Mouse (Mus musculus): ENCODE data around the gene 1700042G07Rik. TPM values are rescaled to one million over a fixed set of nuclear protein-coding genes. Genes with fewer than 3 reads are reported as not detected.

Gene 1700042G07Rik
- polyA plus RNA-seq, 1 experiment from 2014 or later: not detected

DNA sequence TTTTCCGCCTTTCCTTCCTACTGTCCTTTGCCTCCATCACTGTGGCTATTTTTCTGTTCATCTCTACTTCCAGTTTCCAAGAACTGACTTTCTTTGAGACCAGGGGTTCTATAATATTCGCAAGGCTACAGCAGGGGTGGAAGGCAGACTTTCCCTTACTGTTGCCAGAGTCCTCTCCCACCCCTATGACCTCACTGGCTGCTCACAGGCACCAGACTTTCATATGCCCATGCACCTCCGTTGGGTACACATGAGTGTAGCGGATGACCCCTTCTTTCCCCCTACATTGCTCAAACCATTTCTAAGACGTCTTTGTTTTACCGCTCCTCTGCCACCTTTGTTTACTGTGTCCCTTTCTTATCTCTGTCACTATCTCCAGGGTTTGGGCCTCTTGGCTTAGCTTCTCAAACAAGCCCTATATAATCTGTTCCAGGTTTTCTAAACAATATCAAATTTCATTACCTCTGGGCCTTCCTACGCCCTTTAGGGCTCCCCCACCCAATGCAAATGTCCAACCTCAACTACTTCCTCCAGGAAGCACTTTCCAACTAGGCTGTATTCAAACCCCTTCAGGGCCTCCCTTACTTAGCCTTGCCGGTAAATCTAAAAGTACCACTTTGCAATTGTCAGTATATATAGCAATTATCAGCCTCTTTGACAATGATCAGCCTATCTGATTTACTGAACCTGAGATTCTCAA lies 7.3 kb upstream of the 1700042G07Rik start:
- no peak overlapping the region for H3K4me2 ChIP-seq
- H3K36me3 ChIP-seq: 0 out of 2 replicates have a peak, but pooled peaks cover 3% of the 10 kb centered on the region
- no peak for ATAC-seq (ENCODE audit: low FRiP score)
- H3K27ac ChIP-seq (replicated peaks): no peak overlapping the region
- no peaks in the 10 kb centered on the region for H3K4me1 ChIP-seq
- H3K4me3 ChIP-seq (replicated peaks): no peak overlapping the region
- no peaks in the 10 kb centered on the region for H3K9me3 ChIP-seq (replicated peaks)
- H3K27me3 ChIP-seq (replicated peaks): no peaks in the 10 kb centered on the region
- 75% methylated on average over 8 of the region's 8 CpGs for whole genome bisulfite sequencing
- H3K9ac ChIP-seq (replicated peaks): no peak overlapping the region

DNA sequence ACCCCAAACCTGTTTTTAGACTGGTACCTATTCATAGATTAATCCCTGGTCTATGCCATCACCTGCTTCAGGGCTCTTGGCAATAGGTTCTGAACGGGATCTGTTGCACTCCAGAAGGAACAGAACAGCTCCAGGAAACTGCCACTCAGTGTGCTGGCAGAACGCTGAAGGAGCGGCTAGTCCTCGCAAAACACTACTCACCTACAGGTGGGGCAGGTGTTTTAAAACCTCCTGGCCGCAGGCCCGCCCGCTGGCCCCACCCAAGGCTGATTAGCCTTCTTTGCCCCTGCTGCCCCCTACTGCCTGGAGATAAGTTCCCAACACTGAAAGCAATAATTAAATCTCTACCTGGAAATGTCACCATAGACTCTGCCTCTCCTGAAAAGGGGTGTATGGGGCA lies 5.8 kb upstream of the 1700042G07Rik start, which contains the start of gene Tspan1:
Tspan1 (minus strand) TSS at position 198 of the 400 bp plus-strand sequence.
- Histone ChIP-seq H3K27ac (replicated peaks) (no peak within 1 kb of the TSS), H3K9me3 (replicated peaks) (no peaks in the 10 kb centered on the region), H3K36me3 (no peaks in the 10 kb centered on the region), H3K4me1 (no peaks in the 10 kb centered on the region), H3K27me3 (replicated peaks) (no peaks in the 10 kb centered on the region), H3K9ac (replicated peaks) (no peak within 1 kb of the TSS), H3K4me3 (replicated peaks) (no peak within 1 kb of the TSS), H3K4me2 (no peak within 1 kb of the TSS)
- 40% methylated on average over 7 of the region's 7 CpGs for WGBS
- no peak for ATAC-seq (ENCODE audit: low FRiP score)

GRCm38 (mm10) chr4:116168617-116169352 lies 4.4 kb upstream of the 1700042G07Rik start:
- Histone ChIP-seq H3K4me3 (replicated peaks) (no peak overlapping the region), H3K9ac (replicated peaks) (no peak overlapping the region), H3K4me2 (no peak overlapping the region), H3K27ac (replicated peaks) (no peak overlapping the region), H3K9me3 (replicated peaks) (no peaks in the 10 kb centered on the region), H3K36me3 (no peaks in the 10 kb centered on the region), H3K4me1 (no peaks in the 10 kb centered on the region), H3K27me3 (replicated peaks) (no peaks in the 10 kb centered on the region)
- ATAC-seq (ENCODE audit: low FRiP score): peak; percentile 76; the same call in 1 of the 2 replicates
- 84% methylated on average over 7 of the region's 8 CpGs for WGBS

GRCm38 (mm10) chr4:116169353-116169672 lies 3.9 kb upstream of the 1700042G07Rik start:
- Histone ChIP-seq H3K9ac (replicated peaks) (no peak overlapping the region), H3K4me3 (replicated peaks) (no peak overlapping the region), H3K36me3 (no peaks in the 10 kb centered on the region), H3K27ac (replicated peaks) (no peak overlapping the region), H3K27me3 (replicated peaks) (no peaks in the 10 kb centered on the region), H3K9me3 (replicated peaks) (no peaks in the 10 kb centered on the region), H3K4me2 (no peak overlapping the region), H3K4me1 (peaks cover under 1% of the 10 kb centered on the region; the same call in 1 of the 2 replicates)
- no peak for ATAC-seq (ENCODE audit: low FRiP score)
- 77% methylated on average over 3 of the region's 3 CpGs for WGBS

DNA sequence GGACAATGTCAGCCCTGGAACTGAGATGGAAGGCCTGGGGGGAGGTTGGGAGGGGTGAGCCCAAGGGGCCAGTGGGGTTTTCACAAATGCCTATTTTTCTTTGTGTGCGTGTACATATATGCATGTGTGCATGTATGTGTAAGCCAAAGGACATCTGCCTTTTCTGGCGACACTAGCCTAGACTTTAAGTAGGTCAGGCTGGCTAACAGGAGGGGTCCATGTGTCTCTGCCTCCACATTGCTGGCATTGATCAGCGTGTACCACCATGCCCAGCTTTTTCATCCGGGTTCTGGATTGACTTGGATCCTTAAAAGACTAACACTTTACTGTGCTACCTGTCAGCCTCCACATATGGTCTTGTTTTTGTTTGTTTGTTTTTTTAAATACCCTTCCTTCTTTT lies 580 bp downstream of the 1700042G07Rik start:
- Histone ChIP-seq H3K9ac (replicated peaks) (no peak overlapping the region), H3K27ac (replicated peaks) (no peak overlapping the region), H3K27me3 (replicated peaks) (no peaks in the 10 kb centered on the region), H3K4me2 (no peak overlapping the region), H3K4me3 (replicated peaks) (no peak overlapping the region), H3K9me3 (replicated peaks) (no peaks in the 10 kb centered on the region), H3K4me1 (peaks cover 24% of the 10 kb centered on the region), H3K36me3 (no peaks in the 10 kb centered on the region)
- no peak for ATAC-seq (ENCODE audit: low FRiP score)
- 95% methylated on average over 4 of the region's 4 CpGs for WGBS

GRCm38 (mm10) chr4:116174466-116175116 lies 1.4 kb downstream of the 1700042G07Rik start:
- H3K9me3 ChIP-seq (replicated peaks): no peaks in the 10 kb centered on the region
- no peak overlapping the region for H3K4me2 ChIP-seq
- no peak overlapping the region for H3K27ac ChIP-seq (replicated peaks)
- ATAC-seq (ENCODE audit: low FRiP score): no peak
- no peaks in the 10 kb centered on the region for H3K36me3 ChIP-seq
- 51% methylated on average over 6 of the region's 6 CpGs for WGBS
- no peaks in the 10 kb centered on the region for H3K27me3 ChIP-seq (replicated peaks)
- peaks cover 24% of the 10 kb centered on the region for H3K4me1 ChIP-seq
- no peak overlapping the region for H3K4me3 ChIP-seq (replicated peaks)
- H3K9ac ChIP-seq (replicated peaks): no peak overlapping the region

DNA sequence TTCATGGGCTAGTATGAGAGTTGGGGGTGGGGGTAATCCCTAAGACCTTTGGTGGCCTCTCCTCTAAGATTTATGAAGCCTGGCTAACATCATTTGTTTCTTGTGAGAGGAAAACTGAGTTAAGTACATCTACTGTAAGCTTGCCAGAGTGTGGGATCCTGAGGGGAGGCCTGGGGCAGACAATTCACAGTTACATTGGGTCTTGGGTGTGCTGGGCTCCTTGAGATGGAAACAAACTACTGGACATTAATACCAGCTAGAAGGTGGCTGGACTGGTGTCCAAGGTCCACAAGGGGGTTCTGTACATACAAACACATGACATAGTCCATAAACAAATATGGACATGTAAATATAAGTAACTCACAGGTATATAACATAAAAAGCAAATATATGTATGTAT lies 2.0 kb downstream of the 1700042G07Rik start:
- no peaks in the 10 kb centered on the region for H3K9me3 ChIP-seq (replicated peaks)
- H3K27ac ChIP-seq (replicated peaks): no peak overlapping the region
- H3K4me1 ChIP-seq: peaks cover 24% of the 10 kb centered on the region
- ATAC-seq (ENCODE audit: low FRiP score): no peak
- no peak overlapping the region for H3K4me2 ChIP-seq
- no peak overlapping the region for H3K9ac ChIP-seq (replicated peaks)
- H3K36me3 ChIP-seq: no peaks in the 10 kb centered on the region
- no peak overlapping the region for H3K4me3 ChIP-seq (replicated peaks)
- H3K27me3 ChIP-seq (replicated peaks): no peaks in the 10 kb centered on the region

- Histone ChIP-seq H3K9me3 (replicated peaks) (no peaks in the 10 kb centered on the region), H3K27ac (replicated peaks) (peak overlapping the region; percentile 45; the same call in 1 of the 2 replicates), H3K4me3 (replicated peaks) (no peak overlapping the region), H3K27me3 (replicated peaks) (no peaks in the 10 kb centered on the region), H3K4me2 (no peak overlapping the region), H3K36me3 (no peaks in the 10 kb centered on the region), H3K9ac (replicated peaks) (0 out of 2 replicates have a peak overlapping the region, but pooled peaks have one; percentile 24), H3K4me1 (peaks cover 24% of the 10 kb centered on the region)
- 75% methylated on average over 7 of the region's 7 CpGs for WGBS
- peak; percentile 46; the same call in 1 of the 2 replicates for ATAC-seq (ENCODE audit: low FRiP score)
These were observed 2.8 kb downstream of the 1700042G07Rik start for GRCm38 (mm10) chr4:116175711-116176542.

DNA sequence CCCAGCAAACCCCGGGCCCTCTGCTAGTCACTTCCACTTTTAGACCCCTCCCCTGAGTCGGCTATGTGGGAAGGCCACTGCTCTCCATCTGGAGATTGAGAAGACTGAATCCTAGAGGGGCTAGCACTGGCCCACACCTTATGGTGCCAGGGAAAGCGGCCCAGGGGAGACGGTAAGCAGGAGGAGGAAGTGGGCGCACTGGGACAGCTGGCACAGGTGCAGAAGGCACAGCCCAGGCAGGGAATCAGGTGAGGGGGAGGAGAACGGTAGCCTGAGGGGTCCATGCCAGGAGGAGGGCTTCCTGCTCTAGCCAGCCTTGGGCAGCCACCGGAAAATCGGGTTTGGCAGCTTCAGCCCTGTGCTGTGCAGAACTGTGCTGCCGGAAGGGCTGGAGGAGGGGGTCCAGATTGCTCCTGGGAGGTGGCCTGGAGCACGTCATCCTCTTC lies 3.4 kb downstream of the 1700042G07Rik start:
- Histone ChIP-seq H3K27me3 (replicated peaks) (no peaks in the 10 kb centered on the region), H3K9ac (replicated peaks) (no peak overlapping the region), H3K27ac (replicated peaks) (peak overlapping the region; percentile 45; the same call in 1 of the 2 replicates), H3K4me3 (replicated peaks) (0 out of 2 replicates have a peak overlapping the region, but pooled peaks have one; percentile 3), H3K36me3 (no peaks in the 10 kb centered on the region), H3K9me3 (replicated peaks) (no peaks in the 10 kb centered on the region), H3K4me2 (peak overlapping the region; percentile 45), H3K4me1 (peaks cover 24% of the 10 kb centered on the region)
- WGBS: 24% methylated on average over 10 of the region's 10 CpGs
- peak; percentile 77 for ATAC-seq (ENCODE audit: low FRiP score)

DNA sequence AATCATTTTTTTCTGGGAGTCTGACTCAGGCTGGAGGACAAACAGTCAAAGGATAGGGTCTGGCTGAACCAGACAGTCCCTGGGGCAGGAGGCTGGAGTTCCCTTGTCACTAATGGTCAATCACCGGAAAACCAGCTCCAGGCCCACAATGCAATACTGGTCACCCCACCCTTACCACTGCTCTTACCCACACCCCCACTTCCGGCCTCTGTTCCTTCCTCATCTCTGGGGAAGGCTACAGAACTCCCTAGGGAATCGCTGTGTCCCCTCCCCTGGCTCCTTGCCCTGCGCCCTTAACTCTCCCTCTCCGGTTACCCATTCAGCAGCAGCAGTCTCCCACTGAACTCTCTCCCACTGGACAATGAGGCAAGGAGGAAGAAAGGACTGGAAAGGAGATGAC lies 4.0 kb downstream of the 1700042G07Rik start:
- 27% methylated on average over 5 of the region's 5 CpGs for WGBS
- no peaks in the 10 kb centered on the region for H3K27me3 ChIP-seq (replicated peaks)
- no peak for ATAC-seq (ENCODE audit: low FRiP score)
- peak overlapping the region; percentile 45 for H3K4me2 ChIP-seq
- H3K4me1 ChIP-seq: peaks cover 24% of the 10 kb centered on the region
- H3K4me3 ChIP-seq (replicated peaks): no peak overlapping the region
- no peak overlapping the region for H3K9ac ChIP-seq (replicated peaks)
- H3K27ac ChIP-seq (replicated peaks): peak overlapping the region; percentile 49; the same call in 1 of the 2 replicates
- H3K36me3 ChIP-seq: no peaks in the 10 kb centered on the region
- no peaks in the 10 kb centered on the region for H3K9me3 ChIP-seq (replicated peaks)

GRCm38 (mm10) chr4:116182079-116182478 lies 8.9 kb downstream of the 1700042G07Rik start:
- no peak overlapping the region for H3K9ac ChIP-seq (replicated peaks)
- H3K27ac ChIP-seq (replicated peaks): no peak overlapping the region
- no peak for ATAC-seq (ENCODE audit: low FRiP score)
- H3K9me3 ChIP-seq (replicated peaks): no peaks in the 10 kb centered on the region
- WGBS: 46% methylated on average over 3 of the region's 3 CpGs
- no peak overlapping the region for H3K4me3 ChIP-seq (replicated peaks)
- H3K36me3 ChIP-seq: no peaks in the 10 kb centered on the region
- H3K4me1 ChIP-seq: 0 out of 2 replicates have a peak, but pooled peaks cover 2% of the 10 kb centered on the region
- no peaks in the 10 kb centered on the region for H3K27me3 ChIP-seq (replicated peaks)
- no peak overlapping the region for H3K4me2 ChIP-seq

Data from neural tube, embryonic 15.5 days (tissue).